Comparison of ENCODE assay signal across 17 mouse cellular contexts in genomic region chr11:52441096-52441495, GRCm38 (mm10). TPM values are rescaled to one million over a fixed set of nuclear protein-coding genes. Genes with fewer than 3 reads are reported as not detected.
DNase-seq lines count a peak whose midpoint lies in the region; ATAC-seq and TF ChIP-seq lines count a peak whose summit lies in the region.
"Had no signal": no experiment of that assay in that cellular context is flagged by ENCODE, and none has a peak within 500 bp of the region (broad histone marks: within the 10 kb centered on the region; RNA-seq: fewer than 3 reads in every experiment).

No protein-coding gene starts in this region.

- peak; percentile 36 for DNase-seq in hindbrain, embryonic 11.5 days (ENCODE audit: low spot score)
- no peak for DNase-seq in hindbrain, postnatal 0 days (ENCODE audit: low spot score)
- peak; percentile 52 for DNase-seq in left cerebral cortex, postnatal 4 days
- DNase-seq in left cerebral cortex, adult 9 months (ENCODE audit: low spot score in 2 of 2) = no peak
- DNase-seq in right cerebral cortex, postnatal 4 days = peak; percentile 19
- no peak for DNase-seq in right cerebral cortex, postnatal 10 days (ENCODE audit: low spot score in 2 of 2)
- DNase-seq: adrenal gland, adult 2 months; adrenal gland, postnatal 25 days; cerebellum, adult 2 months; forebrain, postnatal 0 days; gastrocnemius, adult 2 months; gastrocnemius, postnatal 25 days had no signal

- 0 out of 2 replicates have a peak overlapping the region, but pooled peaks have one; percentile 24 for H3K27ac ChIP-seq in hindbrain, embryonic 11.5 days (ENCODE audit: low read depth, low read length)
- H3K27ac ChIP-seq in hindbrain, postnatal 0 days = no peak overlapping the region
- H3K27ac ChIP-seq: embryonic facial prominence, embryonic 13.5 days; forebrain, embryonic 13.5 days; gastrocnemius, adult 2 months; hindbrain, embryonic 14.5 days had no signal

- no peaks in the 10 kb centered on the region; the same call in 1 of the 2 replicates for H3K9me3 ChIP-seq in hindbrain, embryonic 11.5 days (ENCODE audit: control insufficient read depth, low read length)
- H3K9me3 ChIP-seq in hindbrain, postnatal 0 days (ENCODE audit: low read length) = no peaks in the 10 kb centered on the region
- H3K9me3 ChIP-seq: embryonic facial prominence, embryonic 13.5 days; forebrain, embryonic 13.5 days; heart, embryonic 12.5 days had no signal

- H3K9ac ChIP-seq in hindbrain, embryonic 11.5 days (ENCODE audit: low read depth, low read length) = 0 out of 2 replicates have a peak overlapping the region, but pooled peaks have one; percentile 11
- H3K9ac ChIP-seq in hindbrain, postnatal 0 days (replicated peaks; ENCODE audit: low read length) = no peak overlapping the region
- H3K9ac ChIP-seq: embryonic facial prominence, embryonic 13.5 days; forebrain, embryonic 13.5 days; forebrain, postnatal 0 days; heart, embryonic 12.5 days; hindbrain, embryonic 14.5 days had no signal

- H3K4me2 ChIP-seq in hindbrain, embryonic 11.5 days (replicated peaks; ENCODE audit: low read depth, low read length) = no peak overlapping the region
- no peak overlapping the region for H3K4me2 ChIP-seq in hindbrain, postnatal 0 days (ENCODE audit: low read depth, low read length)
- H3K4me2 ChIP-seq: embryonic facial prominence, embryonic 13.5 days; forebrain, embryonic 13.5 days; heart, embryonic 12.5 days; hindbrain, embryonic 14.5 days had no signal

- no peak for TF ChIP-seq CTCF in hindbrain, postnatal 0 days (IDR thresholded peaks at IDR 0.05; ENCODE audit: low read depth)

- H3K4me3 ChIP-seq in hindbrain, embryonic 11.5 days (ENCODE audit: low read depth, low read length) = no peak overlapping the region
- H3K4me3 ChIP-seq in hindbrain, postnatal 0 days (ENCODE audit: low read length) = no peak overlapping the region
- H3K4me3 ChIP-seq: embryonic facial prominence, embryonic 13.5 days; forebrain, embryonic 13.5 days; gastrocnemius, adult 2 months; heart, embryonic 12.5 days had no signal

- intact Hi-C loops in left cerebral cortex, postnatal 4 days (cut with DNase I) = loop anchor here (10.0 kb wide), 1 partner anchor 74 kb away; no protein-coding TSS in a partner anchor

- ATAC-seq in hindbrain, embryonic 11.5 days (ENCODE audit: low FRiP score) = no peak
- no peak for ATAC-seq in hindbrain, postnatal 0 days
- ATAC-seq: forebrain, embryonic 13.5 days; forebrain, postnatal 0 days; inflammation-experienced regulatory T-cells, adult 6 months had no signal

- H3K27me3 ChIP-seq in hindbrain, embryonic 11.5 days (ENCODE audit: control insufficient read depth, insufficient read depth, low read length) = no peaks in the 10 kb centered on the region
- no peaks in the 10 kb centered on the region; the same call in none of the 2 replicates for H3K27me3 ChIP-seq in hindbrain, postnatal 0 days (ENCODE audit: insufficient read depth, low read length)
- H3K27me3 ChIP-seq: embryonic facial prominence, embryonic 13.5 days had no signal

- WGBS in hindbrain, embryonic 11.5 days = 69% methylated on average over 2 of the region's 2 CpGs
- WGBS in hindbrain, postnatal 0 days = 19% methylated on average over 2 of the region's 2 CpGs

- no peaks in the 10 kb centered on the region for H3K36me3 ChIP-seq in hindbrain, embryonic 11.5 days (ENCODE audit: control insufficient read depth, insufficient read depth, low read length)
- no peaks in the 10 kb centered on the region for H3K36me3 ChIP-seq in hindbrain, postnatal 0 days (ENCODE audit: insufficient read depth, low read length)
- H3K36me3 ChIP-seq: embryonic facial prominence, embryonic 13.5 days; heart, embryonic 12.5 days had no signal

- no peaks in the 10 kb centered on the region for H3K4me1 ChIP-seq in hindbrain, embryonic 11.5 days (replicated peaks; ENCODE audit: control insufficient read depth, insufficient read depth, low read length)
- no peaks in the 10 kb centered on the region for H3K4me1 ChIP-seq in hindbrain, postnatal 0 days (ENCODE audit: insufficient read depth, low read length)

RNA-seq across cellular contexts. Expression of gene 9530068E07Rik, which starts 44.9 kb away (rescaled TPM):
- polyA plus RNA-seq in hindbrain, embryonic 11.5 days (2014; fragmentation: Nextera tagmentation; extraction: Ambion mirVana) = 171 and 175 TPM in 2 replicates
- 125 and 142 TPM in 2 replicates for total RNA-seq in hindbrain, postnatal 0 days (2014; rRNA removed)
- 126 and 131 TPM in 2 replicates for polyA plus RNA-seq in hindbrain, postnatal 0 days (2015; fragmentation: Nextera tagmentation; extraction: Ambion mirVana)
- total RNA-seq in left cerebral cortex, postnatal 4 days (2021) = 10 to 100 TPM; 69.0 to 69.2 TPM

Comparison
In these comparisons a context has a peak if more than half of its experiments do, and no peak if none do; other contexts are left out.
1. DNase-seq: peak in hindbrain, embryonic 11.5 days (single experiment), left cerebral cortex, postnatal 4 days (single experiment) and right cerebral cortex, postnatal 4 days (single experiment); none in hindbrain, postnatal 0 days (single experiment), left cerebral cortex, adult 9 months (0 of 2) and right cerebral cortex, postnatal 10 days (0 of 2).